Mouse (Mus musculus): ENCODE results near the gene Prkra. TPM values are rescaled to one million over a fixed set of nuclear protein-coding genes. Genes with fewer than 3 reads are reported as not detected.

The Prkra gene
- polyA plus RNA-seq, 1 experiment from 2014 or later, result 67.5 TPM

Other genes with a start within 250 kb of the Prkra start
- 20.9 and 24.1 TPM in 2 replicates for gene Osbpl6, start 241.5 kb downstream of the Prkra start, polyA plus RNA-seq (2015; fragmentation: Nextera tagmentation; extraction: Ambion mirVana)
- 0.23 and 0.63 TPM in 2 replicates for gene Pjvk, start 461 bp upstream of the Prkra start, polyA plus RNA-seq (2015; fragmentation: Nextera tagmentation; extraction: Ambion mirVana)
- gene Fkbp7, start 25.1 kb upstream of the Prkra start, polyA plus RNA-seq (2015; fragmentation: Nextera tagmentation; extraction: Ambion mirVana), result 73.5 and 79.7 TPM in 2 replicates
- gene Plekha3, start 27.3 kb upstream of the Prkra start, polyA plus RNA-seq (2015; fragmentation: Nextera tagmentation; extraction: Ambion mirVana), result 3.9 TPM in 2 replicates

Measured in lung, embryonic 16.5 days (tissue).